Comparison of ENCODE assay signal across 25 mouse cellular contexts in genomic region chr19:37020951-37021350, GRCm38 (mm10).
DNase-seq lines count a peak whose midpoint lies in the region; ATAC-seq and TF ChIP-seq lines count a peak whose summit lies in the region.
"Had no signal": no experiment of that assay in that cellular context is flagged by ENCODE, and none has a peak within 500 bp of the region (broad histone marks: within the 10 kb centered on the region; RNA-seq: fewer than 3 reads in every experiment).

No protein-coding gene starts in this region.

- peak in 1 of 2 experiments; percentile 47 for DNase-seq in heart, adult 2 months
- peak; percentile 13 for DNase-seq in gastrocnemius, postnatal 10 days
- peak; percentile 22 to 37 for DNase-seq in heart, adult 9 months (ENCODE audit: low spot score in 2 of 2)
- DNase-seq in heart, postnatal 14 days: peak; percentile 19 to 37
- no peak for DNase-seq in liver
- DNase-seq in lung, postnatal 14 days: no peak
- DNase-seq: adrenal gland, postnatal 36 days; B cell, adult 2 months; cerebellum, adult 11 months; kidney, adult 11 months; kidney, postnatal 36 days; layer of hippocampus, adult 9-11 months; lung, embryonic 14.5 days; lung, postnatal 36 days; thymus, adult 2 months had no signal

- peak overlapping the region; percentile 26 for H3K27ac ChIP-seq in heart, adult 2 months
- no peak overlapping the region for H3K27ac ChIP-seq in heart, embryonic 11.5 days (ENCODE audit: low read depth, low read length)
- no peak overlapping the region for H3K27ac ChIP-seq in hindbrain, embryonic 16.5 days (ENCODE audit: low read depth, low read length)
- H3K27ac ChIP-seq: embryonic facial prominence, embryonic 12.5 days; kidney, embryonic 15.5 days; liver, embryonic 14.5 days; midbrain, embryonic 13.5 days; stomach, postnatal 0 days had no signal

- ATAC-seq in heart, embryonic 11.5 days (replicated peaks; ENCODE audit: insufficient number of reproducible peaks, low FRiP score, low TSS enrichment): no peak
- no peak for ATAC-seq in hindbrain, embryonic 16.5 days
- ATAC-seq: Patski had no signal

- no peak overlapping the region for H3K4me3 ChIP-seq in heart, adult 2 months
- no peak overlapping the region for H3K4me3 ChIP-seq in heart, embryonic 11.5 days (ENCODE audit: low read depth, low read length)
- H3K4me3 ChIP-seq in hindbrain, embryonic 16.5 days (ENCODE audit: low read length): no peak overlapping the region
- H3K4me3 ChIP-seq: embryonic facial prominence, embryonic 12.5 days; kidney, embryonic 15.5 days; midbrain, embryonic 13.5 days had no signal

- H3K4me1 ChIP-seq in heart, adult 2 months (ENCODE audit: control insufficient read depth, insufficient read depth, low read length): peaks cover 4% of the 10 kb centered on the region; the same call in 1 of the 2 replicates
- H3K4me1 ChIP-seq in heart, embryonic 11.5 days (ENCODE audit: control insufficient read depth, insufficient read depth, low read length): peaks cover 4% of the 10 kb centered on the region; the same call in 1 of the 2 replicates
- H3K4me1 ChIP-seq in hindbrain, embryonic 16.5 days (ENCODE audit: control insufficient read depth, insufficient read depth, low read depth, low read length): peaks cover 3% of the 10 kb centered on the region
- H3K4me1 ChIP-seq: embryonic facial prominence, embryonic 12.5 days had no signal

- no peaks in the 10 kb centered on the region for H3K27me3 ChIP-seq in heart, adult 2 months (ENCODE audit: control insufficient read depth, insufficient read depth, low read length)
- H3K27me3 ChIP-seq in heart, embryonic 11.5 days (ENCODE audit: control insufficient read depth, insufficient read depth, low read length): no peaks in the 10 kb centered on the region
- H3K27me3 ChIP-seq in hindbrain, embryonic 16.5 days (replicated peaks; ENCODE audit: control insufficient read depth, insufficient read depth, low read length): no peaks in the 10 kb centered on the region
- H3K27me3 ChIP-seq: CH12.LX; embryonic facial prominence, embryonic 12.5 days; kidney, embryonic 15.5 days; midbrain, embryonic 13.5 days; Patski had no signal

- intact Hi-C loops in heart, adult 2 months (cut with DNase I): no loop called here
- intact Hi-C loops in heart, postnatal 14 days (cut with DNase I): no loop called here

- WGBS in heart, adult 2 months: 54% methylated on average over 11 of the region's 11 CpGs
- 65% methylated on average over 11 of the region's 11 CpGs for WGBS in heart, embryonic 11.5 days (ENCODE audit: insufficient replicate concordance)
- 75% methylated on average over 11 of the region's 11 CpGs for WGBS in hindbrain, embryonic 16.5 days

- TF ChIP-seq CTCF in heart, adult 2 months (IDR thresholded peaks at IDR 0.05): no peak

- H3K9ac ChIP-seq in heart, adult 2 months (ENCODE audit: low read depth, low read length): no peak overlapping the region; the same call in 1 of the 2 replicates
- no peak overlapping the region for H3K9ac ChIP-seq in heart, embryonic 11.5 days (ENCODE audit: low read depth, low read length)
- H3K9ac ChIP-seq in hindbrain, embryonic 16.5 days (ENCODE audit: low read depth, low read length): no peak overlapping the region
- H3K9ac ChIP-seq: embryonic facial prominence, embryonic 12.5 days; kidney, embryonic 15.5 days; liver, embryonic 14.5 days; lung, embryonic 14.5 days; midbrain, embryonic 13.5 days had no signal

- 0 out of 2 replicates have a peak, but pooled peaks cover 2% of the 10 kb centered on the region for H3K9me3 ChIP-seq in heart, embryonic 11.5 days (replicated peaks; ENCODE audit: control insufficient read depth, low read length)
- peaks cover 5% of the 10 kb centered on the region for H3K9me3 ChIP-seq in hindbrain, embryonic 16.5 days (ENCODE audit: control insufficient read depth, low read length)
- H3K9me3 ChIP-seq: G1E had no signal

- TF ChIP-seq POLR2A in heart, adult 2 months (IDR thresholded peaks at IDR 0.05; ENCODE audit: insufficient read depth, low read depth, low read length): no peak

- H3K79me2 ChIP-seq in heart, adult 2 months (replicated peaks; ENCODE audit: control insufficient read depth, insufficient read depth, low read length): peaks cover 2% of the 10 kb centered on the region

- no peaks in the 10 kb centered on the region for H3K36me3 ChIP-seq in heart, adult 2 months (ENCODE audit: control insufficient read depth, insufficient read depth, low read length)
- H3K36me3 ChIP-seq in heart, embryonic 11.5 days (ENCODE audit: control insufficient read depth, insufficient read depth, low read length): no peaks in the 10 kb centered on the region
- 0 out of 2 replicates have a peak, but pooled peaks cover 2% of the 10 kb centered on the region for H3K36me3 ChIP-seq in hindbrain, embryonic 16.5 days (ENCODE audit: control insufficient read depth, insufficient read depth, low read length)
- H3K36me3 ChIP-seq: embryonic facial prominence, embryonic 12.5 days; G1E; kidney, embryonic 15.5 days; midbrain, embryonic 13.5 days had no signal

- H3K4me2 ChIP-seq in heart, embryonic 11.5 days: no peak overlapping the region
- no peak overlapping the region for H3K4me2 ChIP-seq in hindbrain, embryonic 16.5 days (ENCODE audit: low read length)
- H3K4me2 ChIP-seq: embryonic facial prominence, embryonic 12.5 days; kidney, embryonic 15.5 days; lung, embryonic 14.5 days; midbrain, embryonic 13.5 days had no signal

- TF ChIP-seq EP300 in heart, adult 2 months (IDR thresholded peaks at IDR 0.05; ENCODE audit: insufficient read depth, low read depth, low read length): peak; percentile 39; the same call in 1 of the 2 replicates

Comparison
In these comparisons a context has a peak if more than half of its experiments do, and no peak if none do; other contexts are left out.
1. DNase-seq: peak in gastrocnemius, postnatal 10 days (single experiment), heart, adult 9 months (2 of 2) and heart, postnatal 14 days (2 of 2); none in liver (single experiment) and lung, postnatal 14 days (single experiment).